Mouse (Mus musculus) cerebellum, postnatal 25 days (tissue): ENCODE measurements around the gene Gm45261.
A peak's percentile ranks its signal among the peaks of the same experiment; 100 is the strongest.

Experiments used
- DNase-seq, 2 experiments: peaks; one replicate each; pipeline ENCODE4 v3.0.0; 2021; ENCODE audit warnings: mixed read lengths in 2 of 2

Gene Gm45261

GRCm38 (mm10) chr1:80409467-80410105 lies 51.7 kb downstream of the Gm45261 start:
- no peak for DNase-seq

GRCm38 (mm10) chr1:80408586-80408985 lies 52.7 kb downstream of the Gm45261 start:
- DNase-seq, result peak; percentile 64 to 79

GRCm38 (mm10) chr1:80404196-80404595 lies 57.1 kb downstream of the Gm45261 start:
- DNase-seq, result no peak

GRCm38 (mm10) chr1:80403366-80403893 lies 57.8 kb downstream of the Gm45261 start:
- no peak for DNase-seq

GRCm38 (mm10) chr1:80401961-80402360 lies 59.3 kb downstream of the Gm45261 start:
- DNase-seq, result no peak
